In the genomic region with DNA sequence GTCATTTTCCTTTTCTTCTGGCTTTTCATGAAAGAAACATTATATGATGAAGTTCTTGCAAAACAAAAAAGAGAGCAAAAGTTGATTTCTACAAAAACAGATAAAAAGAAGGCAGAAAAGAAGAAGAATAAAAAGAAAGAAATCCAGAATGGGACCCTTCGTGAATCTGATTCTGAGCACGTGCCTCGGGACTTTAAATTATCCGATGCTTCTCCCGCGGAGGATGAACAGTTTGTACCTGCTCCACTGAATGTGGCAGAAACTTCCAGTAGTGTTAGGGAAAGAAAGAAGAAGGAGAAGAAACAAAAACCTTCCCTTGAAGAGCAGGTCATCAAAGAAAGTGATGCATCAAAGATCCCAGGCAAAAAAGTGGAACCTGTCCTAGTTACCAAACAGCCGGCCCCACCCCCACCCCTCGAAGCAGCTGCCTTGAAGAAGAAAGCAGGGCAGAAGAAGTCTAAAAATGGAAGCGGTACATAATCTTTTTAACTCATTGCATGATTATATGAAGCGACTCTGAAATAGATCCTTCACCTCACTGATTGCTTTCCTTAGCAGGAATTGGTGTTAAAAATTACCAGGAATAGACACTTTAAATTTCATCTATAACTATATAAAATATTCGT, we compare ENCODE assay signal across 1 mouse cellular context.
TF ChIP-seq lines count a peak whose summit lies in the region.

No protein-coding gene starts in this region.

TF ChIP-seq in CH12.LX, 34 proteins besides CTCF, POLR2A, EP300 and RAD21 (continued from another document):
- TF ChIP-seq CHD2 (IDR thresholded peaks at IDR 0.05; ENCODE audit: low read length) (peak; percentile 45; the same call in 1 of the 2 replicates), BHLHE40 (IDR thresholded peaks at IDR 0.05; ENCODE audit: low read depth, low read length) (peak; percentile 84)
TF ChIP-seq in CH12.LX: peak in this region for 5.
